Mouse (Mus musculus) spleen, postnatal 10 days (tissue): ENCODE data around the gene Myoz2.

Source experiments
- DNase-seq, 2 experiments: peaks; one replicate each; pipeline ENCODE4 v3.0.0; 2021 to 2022; ENCODE audit warnings: low spot score in 2 of 2

Myoz2 gene

DNA sequence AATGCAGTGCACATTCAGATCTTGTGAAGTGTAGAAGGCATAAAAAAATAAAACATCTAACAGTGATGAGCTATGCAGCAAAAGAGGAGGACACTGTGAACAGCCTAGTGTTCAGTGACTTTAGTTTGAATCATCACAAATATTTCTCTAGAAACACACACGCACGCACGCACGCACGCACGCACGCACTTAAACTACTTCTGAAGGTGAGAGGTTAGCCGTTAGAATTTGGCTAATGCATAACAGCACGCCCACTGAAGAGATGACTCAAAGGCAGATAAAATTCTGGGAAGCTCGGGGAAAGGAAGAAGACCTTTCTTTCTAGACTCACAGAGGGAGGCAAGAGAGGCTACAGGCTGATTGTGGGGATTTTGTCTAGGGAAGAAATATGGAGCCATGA lies 27.4 kb downstream of the Myoz2 start:
- DNase-seq = no peak

DNA sequence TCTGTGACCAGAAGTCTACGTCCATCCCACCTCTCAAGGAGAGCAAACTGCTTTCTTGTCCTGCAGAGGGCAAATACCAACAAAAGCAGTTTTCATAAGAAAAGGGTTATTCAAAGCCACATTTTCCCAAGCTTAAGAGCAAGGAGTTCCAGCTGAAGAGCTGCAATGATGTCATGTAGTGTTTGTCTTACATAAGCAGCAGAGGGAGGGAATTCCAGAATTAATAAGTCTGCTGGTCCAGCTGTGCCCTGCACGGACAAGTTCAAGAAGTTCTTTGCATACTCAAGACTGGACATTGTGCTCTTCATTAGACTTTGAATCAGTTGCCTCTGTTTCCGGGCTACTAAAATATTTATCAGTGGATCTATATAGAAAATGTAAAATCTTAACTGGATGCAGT lies 33.8 kb downstream of the Myoz2 start:
- no peak for DNase-seq

DNA sequence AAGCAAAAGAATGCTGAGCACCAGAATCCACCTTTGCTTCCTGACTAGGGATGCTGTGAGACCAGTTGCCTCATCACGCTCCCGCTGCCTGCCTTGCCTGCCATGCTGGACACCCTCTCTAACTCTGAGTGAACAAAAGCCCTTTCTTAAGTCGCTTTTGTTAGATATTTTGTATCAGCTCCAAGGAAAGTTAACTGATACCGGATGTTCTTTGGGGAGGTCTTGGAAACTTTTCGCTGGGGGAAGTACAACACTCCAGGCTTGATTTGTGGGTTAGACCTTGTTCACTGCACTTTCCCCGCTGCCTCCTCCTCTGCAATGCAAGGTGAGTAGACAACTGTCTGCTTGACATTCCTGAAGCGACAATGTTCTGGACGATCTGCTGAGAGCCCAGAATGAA lies 36.3 kb downstream of the Myoz2 start:
- no peak for DNase-seq

DNA sequence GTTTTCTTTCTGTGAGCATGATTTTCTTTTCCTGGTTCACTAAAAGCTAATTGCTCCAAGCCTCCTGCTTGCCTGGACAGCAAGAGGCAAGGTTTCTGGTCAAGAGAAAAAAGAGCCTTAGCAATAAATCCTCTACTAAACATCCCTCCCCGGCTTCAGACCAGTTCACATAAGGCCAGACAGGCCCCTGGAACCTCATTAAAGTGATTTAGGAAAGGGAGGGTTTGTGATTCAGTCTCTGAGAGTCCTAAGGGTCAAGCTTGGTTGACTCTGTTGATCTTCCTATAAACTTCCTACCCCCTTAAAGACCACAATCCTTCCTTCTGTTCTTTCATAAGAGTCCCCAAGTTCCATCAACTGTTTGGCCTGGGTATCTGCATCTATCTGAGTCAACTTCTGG lies 37.8 kb downstream of the Myoz2 start:
- no peak for DNase-seq

DNA sequence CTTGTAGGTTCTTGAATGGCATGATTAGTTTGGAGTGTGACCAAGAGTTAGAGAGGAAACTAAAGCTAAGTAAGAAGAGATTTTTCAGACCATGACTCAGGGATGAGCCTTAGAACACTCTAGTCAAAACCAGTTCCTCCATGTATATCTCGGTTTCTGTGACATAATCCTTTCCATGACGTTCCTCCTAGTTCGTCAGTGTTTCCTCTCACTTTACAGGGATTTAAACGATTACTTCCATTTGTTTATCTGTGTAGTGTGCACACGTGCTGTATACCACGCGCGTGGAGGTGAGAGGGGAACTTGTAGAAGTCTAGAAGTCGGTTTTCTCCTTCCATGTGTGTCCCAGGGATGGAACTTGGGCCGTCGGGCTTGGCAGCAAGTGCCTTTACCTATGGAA lies 47.9 kb downstream of the Myoz2 start:
- no peak for DNase-seq

DNA sequence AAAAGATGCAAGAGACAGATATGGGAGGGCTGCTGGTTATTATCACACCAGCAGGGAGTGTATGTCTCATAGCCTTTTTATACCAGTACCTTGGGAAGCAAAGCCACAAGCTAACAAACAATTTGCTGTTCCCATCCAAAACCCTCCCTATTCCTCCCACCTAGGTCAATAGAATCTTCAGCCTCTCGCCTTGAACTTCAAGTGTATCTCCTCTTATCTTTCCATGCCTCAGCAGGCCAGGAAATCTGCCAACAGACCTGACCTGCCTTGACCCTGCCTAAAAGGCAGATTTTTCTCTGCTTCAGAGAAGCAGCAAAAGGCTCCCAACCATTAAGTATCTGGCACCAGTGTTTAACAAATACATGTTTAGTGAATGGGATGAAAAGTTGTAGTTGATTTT lies 48.4 kb downstream of the Myoz2 start:
- DNase-seq = no peak

DNA sequence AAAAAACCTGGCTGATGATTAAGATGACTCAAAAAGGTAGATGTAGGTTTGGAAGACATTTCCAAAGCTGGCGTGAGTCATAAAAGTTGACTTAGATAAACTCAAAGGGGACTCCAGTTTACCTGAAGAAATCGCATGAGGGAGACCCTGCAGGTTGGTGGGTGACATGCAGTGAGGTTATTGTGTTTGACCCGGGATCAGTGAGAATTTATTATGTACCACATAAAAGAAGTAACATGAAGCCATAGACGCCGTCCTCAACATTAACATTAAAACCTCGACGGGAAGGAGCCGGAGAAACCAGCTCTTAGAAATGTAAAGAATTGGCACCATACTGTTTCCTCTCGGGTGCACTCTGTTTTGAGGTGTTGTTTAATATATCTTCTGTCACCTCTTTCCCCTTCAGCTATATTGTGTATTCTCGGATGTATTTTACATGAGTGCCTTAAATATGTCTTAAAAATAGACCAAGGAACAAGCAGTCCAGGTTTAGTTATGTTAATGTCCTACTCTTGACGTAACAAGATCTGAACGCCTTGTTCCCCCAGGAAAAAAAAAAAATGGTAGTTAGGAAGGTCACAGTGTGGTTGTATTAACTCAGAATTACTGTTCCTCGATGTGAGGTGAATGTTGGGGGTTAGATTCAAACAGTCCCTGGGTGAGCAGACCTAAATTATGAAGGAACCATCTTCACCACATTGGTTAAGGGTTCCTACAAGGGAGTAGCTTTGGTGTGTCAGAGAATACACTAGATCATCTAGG lies 49.5 kb downstream of the Myoz2 start:
- no peak for DNase-seq

DNA sequence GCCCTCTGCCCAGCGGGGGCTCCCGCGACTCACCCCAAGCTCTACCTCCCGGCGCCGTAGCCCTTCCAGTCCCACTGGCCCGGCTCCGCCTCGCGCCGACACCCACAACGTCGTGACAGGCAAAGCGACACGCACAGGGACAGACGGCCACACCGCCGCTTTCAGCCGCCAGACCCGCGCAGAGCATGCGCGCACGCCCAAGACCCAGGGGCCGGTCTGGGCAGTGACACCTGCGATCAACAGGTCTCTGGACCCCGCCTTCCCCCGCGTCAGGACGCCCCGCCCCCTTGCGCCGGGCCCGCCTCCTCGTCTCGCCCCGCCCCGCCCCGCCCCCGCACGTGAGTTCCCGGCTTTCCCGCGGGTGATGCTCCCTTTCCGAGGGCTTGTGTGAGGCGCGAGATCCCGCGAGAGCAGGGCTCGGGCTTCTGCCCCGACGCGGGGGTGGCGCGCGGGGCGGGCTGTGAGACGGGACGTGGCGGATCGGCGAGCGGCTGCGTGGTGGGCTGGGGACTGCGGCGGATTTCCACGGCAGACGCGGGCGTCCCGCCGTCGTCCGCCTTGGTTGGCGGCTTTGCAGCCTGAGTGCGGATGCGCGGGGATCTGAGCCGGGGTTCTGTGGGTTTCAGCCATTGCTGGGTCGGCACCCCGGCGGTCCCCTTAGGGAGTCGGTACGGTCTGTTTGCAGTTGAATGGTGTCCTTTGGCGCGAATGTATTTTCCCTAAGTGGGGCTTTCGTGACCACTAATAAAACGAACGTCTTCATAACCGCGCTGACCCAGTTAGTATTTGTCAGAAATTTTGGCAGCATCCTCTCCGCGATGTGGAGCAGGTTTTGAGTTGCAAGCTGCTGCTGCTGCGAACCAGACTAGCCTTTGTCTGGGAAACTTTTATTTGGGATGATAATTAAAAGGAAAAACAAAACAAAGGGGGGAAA lies 50.3 kb downstream of the Myoz2 start, which contains the start of gene Usp53:
Gene Usp53, minus strand, starts transcription at position 262 of the 934 bp plus-strand sequence.
- peak; percentile 79 to 88 for DNase-seq

DNA sequence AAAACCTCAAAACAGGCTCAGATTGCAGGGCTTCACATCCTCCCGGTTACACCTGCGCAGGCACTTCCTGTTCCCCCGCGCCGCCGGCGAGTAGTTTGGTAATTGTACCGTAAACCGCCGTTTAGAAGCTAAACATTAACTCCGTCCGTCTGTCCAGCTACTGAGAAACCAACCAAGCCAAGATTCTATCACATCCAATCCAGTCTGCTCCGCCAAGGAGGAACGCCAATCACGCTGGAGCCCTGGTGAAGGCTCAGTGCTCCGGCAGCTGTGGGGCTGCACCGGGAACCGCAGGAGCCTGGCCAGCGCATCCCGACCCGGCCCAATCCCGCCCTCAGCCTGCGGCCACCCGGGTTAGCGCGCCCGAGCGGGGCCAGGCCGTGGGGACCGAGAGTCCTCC lies 51.0 kb downstream of the Myoz2 start:
- peak in 1 of 2 experiments; percentile 61 for DNase-seq

DNA sequence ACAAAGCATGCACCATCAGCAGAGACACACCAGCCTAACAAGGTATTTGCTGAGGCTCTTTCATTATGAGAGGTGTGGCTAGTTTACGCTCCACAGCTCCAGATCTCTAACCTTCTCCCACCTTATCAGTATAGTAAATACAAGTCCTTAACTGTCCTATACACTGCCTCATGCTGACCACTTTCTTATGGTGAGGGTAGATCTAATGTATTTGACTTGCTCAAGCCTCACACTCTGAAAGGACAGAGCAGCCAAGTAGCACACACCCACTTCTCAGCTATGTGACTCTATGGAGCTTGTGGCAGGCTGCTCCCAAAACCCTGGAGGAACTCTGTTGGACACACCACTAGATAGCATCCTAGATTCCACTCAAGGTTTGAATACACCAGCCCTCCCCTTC lies 58.9 kb downstream of the Myoz2 start:
- no peak for DNase-seq

DNA sequence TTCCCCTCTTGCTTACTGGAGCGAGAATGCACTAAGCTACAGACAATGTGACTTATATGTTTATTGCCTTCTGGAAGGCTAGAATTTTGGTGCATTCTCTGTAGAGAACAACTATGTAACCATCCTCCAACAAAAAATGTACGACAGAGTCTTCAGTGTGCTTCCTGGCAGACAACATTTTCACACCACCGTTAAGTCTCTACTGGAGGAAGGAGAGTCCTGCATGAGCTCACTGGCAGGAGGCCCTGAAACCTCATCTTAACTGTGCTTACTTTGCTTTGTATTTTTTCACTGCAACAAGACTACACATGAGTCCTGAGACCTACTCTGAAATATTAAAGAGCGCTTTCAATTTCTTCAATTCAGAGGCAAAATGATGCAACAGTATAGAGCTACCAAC lies 59.5 kb downstream of the Myoz2 start:
- DNase-seq = no peak

DNA sequence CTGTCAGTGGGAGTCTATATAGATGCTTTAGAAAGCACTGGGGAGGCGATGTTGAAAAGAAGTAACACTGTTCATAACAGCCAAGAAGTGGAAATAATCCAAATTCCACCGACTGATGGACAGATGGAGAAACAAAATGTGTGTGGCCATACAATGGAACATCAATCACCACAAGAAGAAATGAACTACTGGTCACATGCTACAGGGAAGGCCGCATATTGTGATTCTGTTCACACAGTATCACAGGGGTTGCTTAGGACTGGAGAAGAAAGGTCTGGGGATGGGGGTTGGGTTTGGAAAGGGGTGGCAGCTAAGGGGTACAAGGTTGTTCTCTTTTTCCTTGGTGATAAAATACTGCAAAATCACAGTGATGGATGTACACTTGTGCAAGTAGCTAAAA lies 60.0 kb downstream of the Myoz2 start:
- DNase-seq = no peak

DNA sequence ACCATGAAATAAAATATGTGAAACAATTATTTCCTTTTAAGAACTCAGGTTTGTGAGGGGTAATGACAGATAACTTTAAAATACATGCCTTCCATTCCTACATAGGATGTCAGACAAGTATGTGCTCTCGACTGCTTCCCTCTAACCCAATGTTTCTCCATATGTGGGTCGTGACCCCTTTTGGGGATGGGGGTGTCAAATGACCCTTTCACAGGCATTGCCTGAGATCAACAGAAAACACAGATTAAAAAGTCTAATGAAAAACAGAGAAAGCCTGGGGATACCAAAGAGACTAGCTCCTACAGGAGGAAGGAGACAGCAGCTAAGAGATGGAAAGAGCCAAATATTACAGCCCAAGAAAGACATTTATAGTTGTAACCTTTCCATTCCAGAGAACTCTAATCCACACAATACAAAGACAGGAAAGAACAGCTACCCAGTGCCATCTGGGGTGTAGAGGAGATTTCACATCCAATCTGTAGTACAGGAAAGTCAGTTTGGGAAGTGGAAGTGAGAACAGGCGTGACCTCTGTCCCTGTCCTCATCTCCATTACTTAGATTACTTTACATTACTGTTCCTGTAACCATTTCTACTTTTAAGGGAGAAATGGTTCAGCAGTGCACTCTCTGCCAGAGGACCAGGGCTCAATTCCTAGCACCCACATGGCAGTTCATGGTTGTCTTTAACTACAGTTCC lies 62.5 kb downstream of the Myoz2 start:
- DNase-seq = no peak

DNA sequence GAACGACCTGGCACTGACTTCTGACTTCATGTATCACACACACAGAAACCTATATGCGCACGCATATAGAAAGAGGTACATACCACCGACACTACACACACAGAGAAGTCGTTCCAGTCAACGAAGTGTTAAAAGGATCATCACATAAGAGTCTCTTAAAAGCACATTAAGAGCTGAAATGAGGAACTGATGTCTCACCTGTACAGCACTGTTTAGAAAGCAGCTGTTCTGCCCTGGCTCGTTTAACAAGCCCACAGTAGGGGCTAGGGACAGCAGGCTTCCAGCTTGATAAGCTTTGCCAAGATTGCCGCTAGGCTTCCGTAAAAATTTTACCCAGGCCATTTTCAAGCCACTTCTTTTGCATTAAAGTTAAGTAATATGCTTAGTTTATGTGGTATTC lies 66.4 kb downstream of the Myoz2 start:
- DNase-seq = no peak

DNA sequence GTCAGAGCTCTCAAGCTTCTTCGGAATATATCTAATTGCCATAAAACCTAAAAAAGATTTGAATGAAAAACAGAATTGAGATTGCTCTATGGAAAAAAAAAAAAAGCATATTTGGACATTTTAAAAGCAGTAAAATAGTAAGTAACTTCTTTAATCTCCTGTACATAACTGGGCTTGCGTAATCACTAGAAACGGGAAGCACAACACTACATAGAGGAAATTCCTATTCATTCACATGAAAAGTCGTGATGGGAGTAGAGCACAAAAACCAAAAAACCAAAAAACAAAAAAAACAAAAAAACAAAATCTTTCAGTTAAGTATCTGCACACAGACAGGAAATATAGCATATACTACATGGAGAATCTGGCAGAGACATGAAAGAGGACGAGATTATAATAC lies 70.5 kb downstream of the Myoz2 start:
- no peak for DNase-seq
